Mouse (Mus musculus) heart, embryonic 11.5 days (tissue): Measurements from ENCODE around the gene Dnajb14. TPM values are rescaled to one million over a fixed set of nuclear protein-coding genes. Genes with fewer than 3 reads are reported as not detected.

Experiments
- ATAC-seq: fragments of 200-750 bp; cut with Nextera tagmentation; replicated peaks from 2 replicates; pipeline ENCODE4 v1.8.0; 2017; ENCODE audit warnings: moderate library complexity; ENCODE audit not compliant: insufficient number of reproducible peaks, low FRiP score, low TSS enrichment
- H3K27ac ChIP-seq: fragments of 300-500 bp; sonication (generic); 2 replicates; pipeline ENCODE4 v1.5.1; 2014; ENCODE audit warnings: mild to moderate bottlenecking, low read depth, low read length
- H3K27me3 ChIP-seq: fragments of 300-500 bp; sonication (generic); 2 replicates; pipeline ENCODE4 v1.6.1; 2014; ENCODE audit warnings: mild to moderate bottlenecking, low read length, mixed read lengths; ENCODE audit not compliant: control insufficient read depth, insufficient read depth
- H3K36me3 ChIP-seq: fragments of 300-500 bp; sonication (generic); 2 replicates; pipeline ENCODE4 v1.6.1; 2014; ENCODE audit warnings: mild to moderate bottlenecking, low read length, moderate library complexity, mixed read lengths; ENCODE audit not compliant: control insufficient read depth, insufficient read depth
- H3K4me1 ChIP-seq: fragments of 300-500 bp; sonication (generic); 2 replicates; pipeline ENCODE4 v1.6.1; 2014; ENCODE audit warnings: low read length; ENCODE audit not compliant: control insufficient read depth, insufficient read depth
- H3K4me2 ChIP-seq: fragments of 300-500 bp; sonication (generic); 2 replicates; pipeline ENCODE4 v1.6.1; 2014; ENCODE audit warnings: mild to moderate bottlenecking, moderate library complexity
- H3K4me3 ChIP-seq: fragments of 300-500 bp; sonication (generic); 2 replicates; pipeline ENCODE4 v1.5.1; 2014; ENCODE audit warnings: low read depth, low read length
- H3K9ac ChIP-seq: fragments of 300-500 bp; sonication (generic); 2 replicates; pipeline ENCODE4 v1.6.1; 2014; ENCODE audit warnings: mild to moderate bottlenecking, low read depth, low read length, moderate library complexity
- H3K9me3 ChIP-seq: fragments of 300-500 bp; sonication (generic); replicated peaks from 2 replicates; pipeline ENCODE4 v1.6.1; 2016; ENCODE audit warnings: low read length; ENCODE audit not compliant: control insufficient read depth
- WGBS: fragments of 180-500 bp; shearing (Covaris S2); extraction: QIAGEN DNeasy Blood & Tissue Kit; methylation state at CpG from one replicate; pipeline ENCODE4 v1.1.7; 2014; ENCODE audit not compliant: insufficient replicate concordance; 5-methylcytosine and 5-hydroxymethylcytosine counted together
- polyA plus RNA-seq: library from polyadenylated mRNA; unstranded; fragments of >200 nt; fragmentation: Nextera tagmentation; extraction: Ambion mirVana; gene quantifications from 2 replicates; pipeline ENCODE4 v1.2.1, GENCODE M21; 2014

Dnajb14 gene
- polyA plus RNA-seq, 1 experiment from 2014 or later, result 17.2 TPM

DNA sequence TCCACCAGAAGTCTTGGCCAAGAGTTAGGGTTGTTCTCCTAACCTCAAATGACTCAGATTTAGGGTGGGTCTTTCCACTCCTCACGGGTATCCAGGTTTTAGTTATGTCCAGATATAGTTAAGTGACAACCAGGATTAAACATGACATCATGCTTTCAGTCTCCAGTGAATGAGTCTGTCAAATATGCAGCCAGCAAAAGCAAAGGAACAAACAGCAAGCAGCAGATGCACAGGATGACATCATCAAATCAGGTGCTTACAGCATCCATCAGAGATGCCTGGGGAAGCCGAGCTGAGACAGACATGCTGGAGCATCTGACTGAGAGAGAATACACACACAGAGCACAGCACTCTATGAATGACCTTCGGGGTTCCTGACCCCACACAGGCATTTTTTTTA, 12.1 kb upstream of the Dnajb14 start:
- Histone ChIP-seq H3K4me1 (no peaks in the 10 kb centered on the region), H3K4me2 (no peak overlapping the region)
- 56% methylated on average over 3 of the region's 3 CpGs for WGBS

DNA sequence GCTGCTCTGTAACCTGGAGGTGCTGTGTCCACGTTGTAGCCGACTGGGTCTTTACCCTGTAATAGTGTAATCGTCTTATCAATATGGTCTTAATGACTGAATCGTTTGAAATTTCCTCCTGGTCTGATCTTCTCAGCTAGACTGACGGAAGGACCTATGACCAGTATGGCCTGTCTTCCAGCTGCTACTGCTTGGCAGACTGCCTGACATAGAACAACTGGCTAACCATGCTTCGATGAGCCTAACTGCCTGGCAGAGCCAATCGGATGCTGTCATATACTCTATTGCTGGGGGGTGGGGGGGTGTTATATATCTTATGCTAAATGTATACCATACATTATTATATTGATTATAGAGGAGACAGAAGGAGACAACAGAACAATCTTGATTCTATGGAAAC, 11.4 kb upstream of the Dnajb14 start:
- Histone ChIP-seq H3K36me3 (no peaks in the 10 kb centered on the region), H3K9ac (no peak overlapping the region), H3K27me3 (no peaks in the 10 kb centered on the region), H3K27ac (no peak overlapping the region), H3K9me3 (no peaks in the 10 kb centered on the region), H3K4me3 (no peak overlapping the region), H3K4me2 (no peak overlapping the region), H3K4me1 (no peaks in the 10 kb centered on the region)
- no peak for ATAC-seq
- 78% methylated on average over 7 of the region's 7 CpGs for WGBS

More for the DNA sequence above, 12.1 kb upstream of the Dnajb14 start:
- no peaks in the 10 kb centered on the region for H3K27me3 ChIP-seq
- H3K27ac ChIP-seq, result no peak overlapping the region
- no peaks in the 10 kb centered on the region for H3K36me3 ChIP-seq
- ATAC-seq, result no peak
- H3K9ac ChIP-seq, result no peak overlapping the region
- H3K4me3 ChIP-seq, result no peak overlapping the region
- H3K9me3 ChIP-seq, result no peaks in the 10 kb centered on the region

DNA sequence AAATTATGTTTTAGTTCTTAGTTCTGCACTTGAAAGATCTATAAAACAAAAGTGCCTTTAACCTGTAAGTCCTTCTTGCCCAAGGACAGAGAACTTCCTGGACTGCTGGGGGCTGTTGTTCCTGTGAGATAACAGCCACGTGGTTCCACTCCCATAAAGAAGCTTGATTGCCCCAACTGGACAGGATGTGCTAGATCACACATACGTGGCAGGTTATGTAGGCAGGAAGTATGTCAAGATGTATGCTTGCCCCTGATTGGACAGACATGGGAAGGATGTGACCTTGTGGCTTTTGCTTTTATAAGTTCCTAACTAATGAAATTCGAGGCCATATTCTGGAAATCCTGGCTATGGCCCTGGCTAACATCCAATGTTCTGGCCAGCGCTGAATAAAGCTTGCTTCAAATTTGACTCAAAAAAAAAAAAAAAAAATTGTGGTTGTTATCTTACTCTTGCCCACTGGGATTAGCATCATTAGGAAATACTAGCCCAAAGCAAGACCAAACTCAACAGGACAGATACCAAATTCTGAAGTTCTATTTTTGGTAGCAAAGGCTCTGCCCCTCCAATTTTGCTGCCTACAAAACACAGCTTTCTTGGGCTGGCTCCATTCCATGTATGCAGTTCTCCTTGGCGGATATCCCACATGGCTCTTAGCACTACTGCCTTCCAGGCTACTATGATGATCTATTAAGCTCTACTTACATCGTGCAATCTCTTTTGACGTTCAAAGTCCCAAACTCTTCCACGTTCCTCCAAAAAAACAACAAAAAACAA, 6.9 kb upstream of the Dnajb14 start:
- no peak overlapping the region for H3K4me2 ChIP-seq
- no peaks in the 10 kb centered on the region for H3K36me3 ChIP-seq
- no peaks in the 10 kb centered on the region for H3K9me3 ChIP-seq
- no peak for ATAC-seq
- H3K9ac ChIP-seq, result no peak overlapping the region
- no peak overlapping the region for H3K4me3 ChIP-seq
- no peaks in the 10 kb centered on the region for H3K4me1 ChIP-seq
- no peak overlapping the region for H3K27ac ChIP-seq
- H3K27me3 ChIP-seq, result no peaks in the 10 kb centered on the region
- WGBS, result 68% methylated on average over 8 of the region's 8 CpGs

DNA sequence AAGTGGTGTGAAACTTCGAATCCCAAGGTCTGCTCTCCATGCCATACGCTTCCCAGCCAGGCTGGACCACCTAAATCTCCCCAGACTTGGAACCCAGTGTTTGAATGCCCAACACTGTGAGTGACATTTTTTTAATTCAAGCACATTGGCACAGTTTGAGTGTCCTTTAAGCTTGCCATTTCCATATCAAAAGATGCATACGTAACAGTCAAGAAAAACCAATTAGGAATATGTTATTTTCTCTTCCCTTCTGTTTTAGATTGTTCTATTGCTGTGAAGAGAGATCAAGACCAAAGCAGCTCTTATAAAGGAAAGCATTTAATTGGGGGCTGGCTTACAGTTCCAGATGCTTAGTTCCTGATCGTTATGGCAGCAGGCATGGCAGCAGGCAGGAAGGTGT, 6.0 kb upstream of the Dnajb14 start:
- Histone ChIP-seq H3K36me3 (no peaks in the 10 kb centered on the region), H3K4me2 (no peak overlapping the region), H3K4me3 (no peak overlapping the region), H3K4me1 (0 out of 2 replicates have a peak, but pooled peaks cover 3% of the 10 kb centered on the region), H3K27ac (no peak overlapping the region), H3K9me3 (no peaks in the 10 kb centered on the region), H3K9ac (no peak overlapping the region), H3K27me3 (no peaks in the 10 kb centered on the region)
- no peak for ATAC-seq
- WGBS, result 86% methylated on average over 4 of the region's 4 CpGs

DNA sequence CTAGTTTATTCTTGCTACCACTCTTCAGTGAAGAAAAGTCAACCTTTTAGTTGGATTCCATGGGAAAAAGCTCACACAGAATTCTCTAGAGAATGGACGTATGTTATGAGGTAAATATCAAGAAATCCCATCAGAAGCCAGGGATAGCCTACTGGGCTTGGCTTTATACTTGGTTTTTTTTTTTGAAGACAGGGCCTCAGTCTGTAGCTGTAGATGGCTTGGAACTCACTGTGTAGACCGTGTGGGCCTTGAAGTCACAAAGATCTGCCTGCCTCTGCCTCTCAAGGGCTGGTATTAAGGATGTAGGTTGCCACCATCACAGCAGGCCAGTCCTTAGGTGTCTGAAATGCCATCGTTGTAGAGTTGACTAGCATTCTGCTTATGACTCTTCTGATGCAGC, 4.9 kb upstream of the Dnajb14 start:
- Histone ChIP-seq H3K4me2 (no peak overlapping the region), H3K4me3 (no peak overlapping the region), H3K9me3 (no peaks in the 10 kb centered on the region), H3K4me1 (0 out of 2 replicates have a peak, but pooled peaks cover 3% of the 10 kb centered on the region), H3K9ac (no peak overlapping the region), H3K27me3 (no peaks in the 10 kb centered on the region), H3K27ac (no peak overlapping the region), H3K36me3 (no peaks in the 10 kb centered on the region)
- WGBS, result 90% methylated on average over 3 of the region's 3 CpGs
- no peak for ATAC-seq

DNA sequence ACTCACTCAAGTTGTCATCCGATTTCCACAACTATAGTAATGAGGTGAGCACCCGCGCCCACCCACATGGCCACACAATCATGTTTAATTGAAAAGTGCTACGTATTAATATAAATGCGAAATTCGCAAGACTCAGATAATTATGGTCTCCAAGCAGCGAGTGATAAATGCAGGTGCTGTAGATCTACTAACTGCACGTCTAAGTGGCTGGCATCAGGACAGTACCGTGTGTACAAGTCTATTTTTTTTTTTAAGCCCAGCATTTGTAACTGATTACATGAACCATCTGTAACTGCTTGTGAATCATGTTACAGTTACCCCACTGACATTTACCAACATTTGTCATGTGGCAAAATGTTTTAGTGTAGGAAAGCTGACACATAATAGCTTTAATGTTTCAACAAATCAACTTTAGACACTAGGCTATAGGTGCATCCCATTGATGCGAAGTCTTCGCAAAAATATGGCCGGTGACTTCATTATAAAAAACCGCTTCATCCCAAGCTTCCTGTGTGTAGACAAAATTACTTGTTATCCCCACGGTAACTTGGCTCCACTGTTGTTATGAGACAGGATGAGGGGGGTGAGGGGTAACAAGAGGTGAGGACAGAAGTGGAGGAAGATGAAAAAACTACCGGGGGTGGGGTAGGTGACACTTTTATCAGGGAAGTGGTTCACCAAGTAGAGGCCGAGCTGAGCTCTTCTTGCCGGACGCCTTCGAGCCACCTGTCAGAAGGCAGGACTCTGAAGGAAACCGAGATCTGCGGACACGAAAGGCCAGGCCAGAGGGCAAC, 3.9 kb upstream of the Dnajb14 start:
- ATAC-seq, result no peak; the same call in 1 of the 2 replicates
- Histone ChIP-seq H3K4me3 (peak overlapping the region; percentile 89), H3K9ac (peak overlapping the region; percentile 74), H3K27ac (peak overlapping the region; percentile 92), H3K36me3 (no peaks in the 10 kb centered on the region), H3K9me3 (no peaks in the 10 kb centered on the region), H3K27me3 (no peaks in the 10 kb centered on the region), H3K4me2 (peak overlapping the region; percentile 65), H3K4me1 (0 out of 2 replicates have a peak, but pooled peaks cover 3% of the 10 kb centered on the region)
- 38% methylated on average over 22 of the region's 22 CpGs for WGBS

DNA sequence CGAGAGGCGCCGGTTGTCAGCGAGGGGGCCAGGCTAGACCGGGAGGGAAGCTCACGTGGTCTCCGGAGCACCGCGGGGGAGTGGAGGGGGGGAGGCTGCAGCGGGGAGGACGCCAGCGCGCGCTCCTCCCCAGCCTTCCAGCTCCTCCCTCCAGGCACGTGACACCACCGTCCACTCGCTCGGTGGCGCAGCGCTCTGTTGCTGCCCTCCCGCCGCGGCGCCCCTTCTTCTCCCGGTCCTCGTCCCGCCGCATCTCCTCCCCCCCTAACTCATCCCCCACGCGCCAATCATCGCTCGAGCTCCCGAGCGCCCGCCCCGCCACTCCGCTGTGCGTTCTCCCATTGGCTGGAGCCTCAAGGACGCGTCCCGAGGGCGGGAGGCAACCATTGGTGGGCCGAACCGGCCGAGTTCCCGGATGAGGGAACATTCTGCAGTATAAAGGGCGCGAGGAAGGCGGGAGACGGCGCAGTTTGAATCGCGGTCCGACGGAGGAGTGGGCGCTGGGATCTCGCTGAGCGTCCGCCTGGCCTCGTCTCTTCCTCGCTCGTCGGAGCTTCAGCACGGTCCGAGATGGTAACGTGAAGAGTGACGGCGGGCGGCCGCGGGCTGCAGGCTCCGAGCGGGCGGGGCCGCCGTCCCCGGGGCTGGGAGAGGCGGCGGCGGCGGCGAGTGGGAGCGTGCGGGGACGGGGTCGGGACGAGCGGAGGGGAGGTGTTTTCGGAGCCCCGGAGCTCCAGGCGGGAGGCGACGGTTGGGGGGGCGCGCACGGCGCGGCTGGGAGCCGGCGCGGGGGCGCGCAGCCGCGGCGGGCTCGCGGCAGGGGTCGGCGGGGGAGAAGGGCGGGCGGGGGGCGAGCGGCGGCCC, 3.1 kb upstream of the Dnajb14 start, which contains the start of gene H2afz:
H2afz (plus strand) TSS at position 364 of the 864 bp plus-strand sequence.
- H3K4me2 ChIP-seq, result peak within 1 kb of the TSS; percentile 65
- peak; percentile 94 for ATAC-seq
- 0 out of 2 replicates have a peak, but pooled peaks cover 3% of the 10 kb centered on the region for H3K4me1 ChIP-seq
- H3K27me3 ChIP-seq, result no peaks in the 10 kb centered on the region
- H3K36me3 ChIP-seq, result no peaks in the 10 kb centered on the region
- H3K9ac ChIP-seq, result peak within 1 kb of the TSS; percentile 97
- H3K4me3 ChIP-seq, result peak within 1 kb of the TSS; percentile 89
- under 1% methylated on average over 90 of the region's 115 CpGs for WGBS
- peak within 1 kb of the TSS; percentile 99 for H3K27ac ChIP-seq
- H3K9me3 ChIP-seq, result no peaks in the 10 kb centered on the region
